Mouse (Mus musculus) midbrain, postnatal 0 days (tissue): ENCODE measurements at regions not wholly inside any gene's neighbourhood (a gene's known extent, or its start where the extent isn't known, plus 50 kb on each side); places are given as distances from the start of the nearest gene placed in this dataset.

Experiments
- ATAC-seq: fragments of 200-750 bp; cut with Nextera tagmentation; 2 replicates; pipeline ENCODE4 v1.8.0; 2017; ENCODE audit warnings: moderate number of reproducible peaks, mild to moderate bottlenecking, moderate TSS enrichment, moderate library complexity; ENCODE audit not compliant: low FRiP score
- DNase-seq: peaks from one replicate; pipeline ENCODE4 v3.0.0-alpha.2; 2015; ENCODE audit warnings: low spot score
- H3K27ac ChIP-seq: fragments of 300-500 bp; sonication (generic); 2 replicates; pipeline ENCODE4 v1.5.1; 2014; ENCODE audit warnings: low read depth, mild to moderate bottlenecking, low read length, mixed read lengths
- H3K27me3 ChIP-seq: fragments of 300-500 bp; sonication (generic); 2 replicates; pipeline ENCODE4 v1.6.1; 2014; ENCODE audit warnings: low read length, control low read depth, mixed read lengths; ENCODE audit not compliant: insufficient read depth
- H3K36me3 ChIP-seq: fragments of 300-500 bp; sonication (generic); 2 replicates; pipeline ENCODE4 v1.6.1; 2014; ENCODE audit warnings: low read length, control low read depth, mixed read lengths; ENCODE audit not compliant: insufficient read depth
- H3K4me1 ChIP-seq: fragments of 300-500 bp; sonication (generic); 2 replicates; pipeline ENCODE4 v1.6.1; 2014; ENCODE audit warnings: mild to moderate bottlenecking, control low read depth, antibody characterized with exemption, low read length, mixed read lengths; ENCODE audit not compliant: insufficient read depth
- H3K4me2 ChIP-seq: fragments of 300-500 bp; sonication (generic); 2 replicates; pipeline ENCODE4 v1.6.1; 2014; ENCODE audit warnings: low read depth, mild to moderate bottlenecking, low read length, mixed read lengths; ENCODE audit not compliant: poor library complexity, severe bottlenecking
- H3K4me3 ChIP-seq: fragments of 300-500 bp; sonication (generic); 2 replicates; pipeline ENCODE4 v1.5.1; 2014; ENCODE audit warnings: low read depth, mild to moderate bottlenecking, low read length, moderate library complexity
- H3K9ac ChIP-seq: fragments of 300-500 bp; sonication (generic); replicated peaks from 2 replicates; pipeline ENCODE4 v1.6.1; 2014; ENCODE audit warnings: mild to moderate bottlenecking, low read length, moderate library complexity, mixed read lengths; ENCODE audit not compliant: poor library complexity, severe bottlenecking
- H3K9me3 ChIP-seq: fragments of 300-500 bp; sonication (generic); 2 replicates; pipeline ENCODE4 v1.6.1; 2016; ENCODE audit warnings: low read length, control low read depth
- CTCF ChIP-seq: IDR thresholded peaks from 2 replicates; pipeline ENCODE4 v1.5.1; 2016; ENCODE audit warnings: antibody characterized with exemption, mild to moderate bottlenecking
- WGBS: fragments of 180-500 bp; shearing (Covaris S2); extraction: QIAGEN DNeasy Blood & Tissue Kit; methylation state at CpG from one replicate; pipeline ENCODE4 v1.1.7; 2014; 5-methylcytosine and 5-hydroxymethylcytosine counted together

DNA sequence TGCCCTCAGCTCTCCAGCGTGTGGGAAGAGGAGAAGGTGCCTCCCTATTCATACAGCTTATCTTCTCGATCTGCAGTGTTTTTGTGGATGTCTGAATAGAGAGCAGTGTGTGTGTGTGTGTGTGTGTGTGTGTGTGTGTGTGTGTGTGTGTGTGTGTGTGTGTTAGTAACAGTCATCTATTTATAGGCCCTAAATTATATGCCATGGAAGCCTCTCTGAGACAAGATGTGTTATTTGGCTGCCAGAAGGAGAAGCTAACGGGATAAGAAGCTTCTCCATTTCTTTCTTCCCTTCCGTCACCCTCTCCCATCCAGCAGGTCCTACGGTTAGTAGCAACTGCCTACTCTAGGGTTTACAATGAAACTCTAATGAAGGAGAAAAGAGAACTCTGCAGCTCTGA, 270.3 kb downstream of the Emp1 start:
- no peak overlapping the region for H3K27ac ChIP-seq
- H3K4me2 ChIP-seq: no peak overlapping the region
- H3K27me3 ChIP-seq: no peaks in the 10 kb centered on the region
- ATAC-seq (no peak), DNase-seq (no peak)
- no peaks in the 10 kb centered on the region; the same call in 1 of the 2 replicates for H3K4me1 ChIP-seq
- peaks cover 4% of the 10 kb centered on the region; the same call in 1 of the 2 replicates for H3K9me3 ChIP-seq
- H3K4me3 ChIP-seq: no peak overlapping the region
- no peak for TF ChIP-seq CTCF
- no peak overlapping the region for H3K9ac ChIP-seq
- no peaks in the 10 kb centered on the region for H3K36me3 ChIP-seq
- 90% methylated on average over 5 of the region's 5 CpGs for WGBS

DNA sequence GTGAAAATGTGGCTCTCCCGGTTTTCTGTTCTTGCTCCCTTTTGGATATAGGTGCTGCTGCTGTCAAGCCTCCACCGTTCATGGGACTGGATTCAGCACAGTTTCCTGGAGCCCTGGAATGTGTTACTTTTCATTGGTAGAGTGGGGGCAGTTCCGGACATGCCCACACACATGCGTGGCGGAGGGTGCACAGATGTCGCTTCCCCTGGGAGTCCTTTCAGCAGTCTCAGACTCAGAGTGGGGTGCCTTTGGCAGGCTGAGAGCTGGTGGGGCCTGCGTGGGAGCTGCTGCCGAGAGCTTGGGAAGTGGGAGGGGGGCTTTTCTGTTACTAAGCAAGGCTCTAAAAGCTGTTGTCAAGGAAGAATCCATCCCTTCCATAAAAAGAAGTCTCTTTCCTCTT, 274.3 kb downstream of the Emp1 start:
- H3K9me3 ChIP-seq: no peaks in the 10 kb centered on the region
- no peak overlapping the region for H3K9ac ChIP-seq
- H3K4me2 ChIP-seq: no peak overlapping the region
- H3K4me1 ChIP-seq: no peaks in the 10 kb centered on the region
- no peak for TF ChIP-seq CTCF
- H3K27me3 ChIP-seq: no peaks in the 10 kb centered on the region
- H3K27ac ChIP-seq: no peak overlapping the region
- H3K36me3 ChIP-seq: no peaks in the 10 kb centered on the region
- DNase-seq (no peak), ATAC-seq (no peak)
- H3K4me3 ChIP-seq: no peak overlapping the region
- WGBS: 69% methylated on average over 8 of the region's 8 CpGs

DNA sequence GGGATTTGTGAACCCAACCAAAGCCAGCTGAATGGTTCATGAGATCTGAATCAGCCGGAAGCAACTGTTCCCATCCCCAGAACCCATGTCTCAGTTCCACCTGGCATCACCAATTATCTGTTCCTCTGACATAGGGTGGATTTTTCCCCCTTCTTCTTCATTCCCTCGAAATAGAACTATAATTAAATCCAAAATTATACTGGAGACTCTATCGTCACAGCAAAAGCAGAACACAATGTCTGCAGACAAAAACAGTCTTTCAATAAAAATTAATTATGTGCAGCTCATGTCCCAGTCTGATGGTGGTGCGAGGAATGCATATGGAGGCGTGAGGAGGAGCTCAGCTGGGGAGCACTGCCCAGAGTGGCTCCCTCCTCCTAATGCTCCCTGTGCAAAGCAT, 280.4 kb downstream of the Emp1 start:
- Histone ChIP-seq H3K27ac (no peak overlapping the region), H3K4me3 (no peak overlapping the region), H3K9ac (no peak overlapping the region), H3K4me2 (no peak overlapping the region), H3K36me3 (no peaks in the 10 kb centered on the region), H3K4me1 (no peaks in the 10 kb centered on the region), H3K9me3 (no peaks in the 10 kb centered on the region), H3K27me3 (no peaks in the 10 kb centered on the region)
- 83% methylated on average over 5 of the region's 5 CpGs for WGBS
- no peak for DNase-seq
- no peak for TF ChIP-seq CTCF
- ATAC-seq: no peak

GRCm38 (mm10) chr6:135646177-135646576, 283.8 kb downstream of the Emp1 start:
- Histone ChIP-seq H3K9me3 (no peaks in the 10 kb centered on the region), H3K9ac (no peak overlapping the region), H3K36me3 (no peaks in the 10 kb centered on the region), H3K4me1 (no peaks in the 10 kb centered on the region), H3K27ac (no peak overlapping the region), H3K4me3 (no peak overlapping the region), H3K4me2 (no peak overlapping the region), H3K27me3 (no peaks in the 10 kb centered on the region)
- 74% methylated on average over 1 of the region's 1 CpGs for WGBS
- no peak for ATAC-seq
- no peak for TF ChIP-seq CTCF
- DNase-seq: no peak

GRCm38 (mm10) chr6:135653002-135653401, 290.7 kb downstream of the Emp1 start:
- Histone ChIP-seq H3K9ac (no peak overlapping the region), H3K9me3 (no peaks in the 10 kb centered on the region), H3K27ac (no peak overlapping the region), H3K4me1 (no peaks in the 10 kb centered on the region), H3K4me2 (no peak overlapping the region), H3K27me3 (no peaks in the 10 kb centered on the region), H3K4me3 (no peak overlapping the region), H3K36me3 (no peaks in the 10 kb centered on the region)
- no peak for TF ChIP-seq CTCF
- ATAC-seq: no peak
- 77% methylated on average over 3 of the region's 3 CpGs for WGBS
- no peak for DNase-seq

GRCm38 (mm10) chr6:135662386-135662785, 300.0 kb downstream of the Emp1 start:
- no peak for ATAC-seq

More at GRCm38 (mm10) chr6:135662386-135662785, 300.0 kb downstream of the Emp1 start:
- H3K36me3 ChIP-seq: no peaks in the 10 kb centered on the region
- WGBS: 86% methylated on average over 3 of the region's 3 CpGs
- H3K27me3 ChIP-seq: no peaks in the 10 kb centered on the region
- no peak overlapping the region for H3K4me2 ChIP-seq
- no peaks in the 10 kb centered on the region for H3K4me1 ChIP-seq
- H3K9ac ChIP-seq: no peak overlapping the region
- H3K27ac ChIP-seq: no peak overlapping the region
- H3K9me3 ChIP-seq: no peaks in the 10 kb centered on the region
- DNase-seq: peak; percentile 32
- TF ChIP-seq CTCF: no peak
- no peak overlapping the region for H3K4me3 ChIP-seq
